Mouse (Mus musculus) Patski (cell line): ENCODE results near the gene Tnni3k. TPM values are rescaled to one million over a fixed set of nuclear protein-coding genes. Genes with fewer than 3 reads are reported as not detected.
"Not testable (repeated sequence)": the region's sequence is repeated elsewhere in the genome, so short reads cannot be mapped to it uniquely, and the experiment has no call there.

Source experiments
- ATAC-seq: fragments of 100-300 bp; one replicate; pipeline ENCODE4 v1.8.0; 2021
- CTCF ChIA-PET: fragments of 350-600 bp; sonication (Branson Sonifier 250); formaldehyde crosslinking; loops from one replicate; lab custom pipeline; 2022; ENCODE audit warnings: inconsistent platforms; lab: Charles Lee
- POLR2A ChIA-PET: fragments of 350-600 bp; sonication (Branson Sonifier 250); formaldehyde crosslinking; loops from one replicate; lab custom pipeline; 2022; ENCODE audit warnings: antibody characterized with exemption, inconsistent platforms; lab: Charles Lee
- DNase-seq: peaks from one replicate; pipeline ENCODE4 v3.0.0-alpha.2; 2011; ENCODE audit warnings: low read depth, low spot score
- H3K27me3 ChIP-seq: fragments of 371-371 bp; one replicate; pipeline ENCODE4 v1.5.1; 2021
- CTCF ChIP-seq: fragments of 100-300 bp; IDR thresholded peaks from one replicate; pipeline ENCODE4 v1.5.1; 2021
- in situ Hi-C: fragments of 300-500 bp; cut with MboI; formaldehyde crosslinking; loops from 3 replicates; pipeline ENCODE4 v1.11.1; 2018; ENCODE audit warnings: low pct_unique_long_range_greater_than_20kb, mixed read lengths
- polyA plus RNA-seq: library from polyadenylated mRNA; unstranded; gene quantifications from one replicate; pipeline ENCODE4 v1.2.3, GENCODE M21; 2021

The Tnni3k gene
- polyA plus RNA-seq, 1 experiment from 2014 or later = not detected

- TF ChIP-seq CTCF = no peak
- DNase-seq = no peak
- no peak for ATAC-seq
- POLR2A ChIA-PET = no interaction called here
- CTCF ChIA-PET = no interaction called here
- no peaks in the 10 kb centered on the region for H3K27me3 ChIP-seq
- in situ Hi-C loops = no loop called here
Observed at GRCm38 (mm10) chr3:154837861-154838260, 217.3 kb downstream of the Tnni3k start.

DNA sequence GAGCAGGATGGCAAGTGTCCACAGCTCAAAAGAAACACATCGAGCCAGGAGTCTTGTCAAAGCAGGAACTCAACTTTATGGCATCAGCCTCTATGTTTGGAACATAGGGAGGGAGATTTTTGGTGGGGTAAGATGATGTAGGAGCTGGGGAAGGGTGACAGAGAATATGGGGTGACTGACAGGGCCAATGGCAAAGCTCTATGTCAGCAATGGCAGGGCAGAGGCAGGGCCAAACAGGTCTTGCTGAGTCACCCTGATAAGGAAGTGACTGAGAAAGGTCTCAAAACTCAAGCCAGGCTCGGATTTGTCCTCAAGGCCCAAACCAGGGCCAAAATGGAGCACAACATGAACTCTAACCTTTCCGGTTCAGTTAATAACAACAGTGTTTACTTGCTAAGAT lies 219.1 kb downstream of the Tnni3k start:
- ChIA-PET POLR2A (no interaction called here), CTCF (interaction anchor here (0.7 to 1.4 kb wide), 2 partner anchors 11 to 93 kb away, joined by 3 read pairs; no protein-coding TSS in a partner anchor)
- in situ Hi-C loops = no loop called here
- H3K27me3 ChIP-seq = no peaks in the 10 kb centered on the region
- no peak for TF ChIP-seq CTCF
- DNase-seq = no peak
- no peak for ATAC-seq

DNA sequence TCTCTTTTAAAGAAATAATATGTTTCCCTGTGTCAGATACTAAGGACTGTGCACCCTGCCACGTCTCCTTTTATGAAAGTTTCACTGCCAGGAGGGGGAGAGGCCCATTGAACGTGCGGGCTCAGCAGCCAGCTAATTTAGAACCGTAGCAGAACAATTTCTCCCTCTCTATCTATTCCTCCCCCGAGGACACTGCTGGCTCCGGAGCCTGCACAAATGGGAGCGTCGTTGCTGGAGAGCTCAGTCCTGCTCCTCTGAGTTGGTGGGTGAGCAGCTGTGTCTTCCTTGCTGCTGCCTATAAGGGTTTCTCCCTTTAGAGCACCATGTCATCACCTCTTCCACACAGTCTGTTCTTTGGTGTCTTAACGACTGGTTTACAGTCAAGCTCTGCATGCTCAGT lies 220.8 kb downstream of the Tnni3k start:
- ChIA-PET CTCF (interaction anchor here (0.8 to 3.0 kb wide), 5 partner anchors 9 to 35 kb away, joined by 3 to 13 read pairs (median 4); no protein-coding TSS in a partner anchor), POLR2A (no interaction called here)
- no peak for DNase-seq
- in situ Hi-C loops = no loop called here
- no peak for TF ChIP-seq CTCF
- H3K27me3 ChIP-seq = no peaks in the 10 kb centered on the region
- ATAC-seq = no peak

DNA sequence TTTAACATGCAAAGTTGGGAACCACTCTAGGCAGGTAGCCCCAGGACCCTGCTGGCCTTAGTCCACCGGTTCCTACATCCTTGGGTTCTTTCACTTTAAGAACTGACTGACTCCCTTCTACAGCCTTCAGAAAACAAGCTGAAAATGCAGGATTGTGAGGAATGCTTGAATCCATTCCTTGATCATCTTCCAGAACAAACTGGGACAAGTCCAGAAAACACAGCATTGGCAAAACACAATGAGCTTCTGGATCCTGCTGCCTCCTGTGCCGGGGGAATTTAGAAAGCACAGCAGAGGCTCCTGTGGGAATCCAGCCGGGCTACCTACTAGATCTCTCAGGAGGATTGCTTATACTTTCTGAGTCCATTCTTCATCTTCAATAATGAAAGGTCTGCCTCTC lies 229.5 kb downstream of the Tnni3k start:
- DNase-seq (no peak), ATAC-seq (no peak)
- ChIA-PET CTCF (interaction anchor here (0.9 kb wide), 1 partner anchor 8 kb away, joined by 3 read pairs; no protein-coding TSS in a partner anchor), POLR2A (no interaction called here)
- no peak for TF ChIP-seq CTCF
- no peaks in the 10 kb centered on the region for H3K27me3 ChIP-seq
- in situ Hi-C loops = no loop called here

DNA sequence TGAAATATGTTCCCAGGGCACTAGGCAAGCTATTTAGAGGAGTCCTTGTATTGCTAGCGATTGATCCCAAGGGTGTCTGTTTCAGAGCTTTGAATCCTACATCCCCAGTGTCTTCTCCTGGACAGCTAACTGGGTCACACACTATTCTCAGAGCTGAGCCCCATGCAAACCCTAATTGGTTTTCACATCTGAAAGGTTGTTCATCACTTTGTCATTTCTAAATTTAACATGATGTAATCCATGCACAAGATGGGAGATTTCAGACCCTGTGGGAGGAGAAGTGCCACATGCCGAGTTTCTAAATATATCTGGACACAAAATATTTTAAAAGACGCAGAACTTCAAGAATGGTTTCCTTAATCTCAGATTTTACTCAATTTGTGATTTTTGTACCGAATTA lies 230.5 kb downstream of the Tnni3k start:
- no peaks in the 10 kb centered on the region for H3K27me3 ChIP-seq
- in situ Hi-C loops = no loop called here
- TF ChIP-seq CTCF = no peak
- DNase-seq (no peak), ATAC-seq (no peak)
- POLR2A ChIA-PET = no interaction called here
- CTCF ChIA-PET = interaction anchor here (0.8 to 1.4 kb wide), 3 partner anchors 10 to 15 kb away, joined by 3 to 7 read pairs (median 4); no protein-coding TSS in a partner anchor

DNA sequence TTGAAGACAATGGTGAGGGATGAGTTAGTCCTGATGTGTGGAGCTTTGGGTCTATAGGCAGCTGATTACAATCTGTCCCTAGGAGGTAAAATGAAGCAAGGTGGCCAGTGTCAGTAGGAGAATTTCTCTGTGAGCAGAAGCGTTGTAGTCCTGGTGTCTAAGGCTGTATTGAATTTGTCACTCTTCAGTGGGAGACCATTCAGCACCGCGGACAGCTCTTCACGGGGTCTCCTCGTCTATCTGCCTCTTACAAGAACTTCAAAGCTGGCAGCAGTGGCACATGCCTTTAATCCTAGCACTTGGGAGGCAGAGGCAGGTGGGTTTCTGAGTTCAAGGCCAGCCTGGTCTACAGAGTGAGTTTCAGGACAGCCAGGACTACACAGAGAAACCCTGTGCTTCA lies 235.5 kb downstream of the Tnni3k start:
- ATAC-seq, DNase-seq, in situ Hi-C loops, H3K27me3 ChIP-seq: not testable (repeated sequence)
- POLR2A ChIA-PET = interaction anchor here (0.9 kb wide), 1 partner anchor 162 kb away, joined by 3 read pairs; no protein-coding TSS in a partner anchor
- CTCF ChIA-PET = interaction anchor here (0.9 to 2.7 kb wide), 6 partner anchors 8 to 173 kb away, joined by 3 to 13 read pairs (median 4); no protein-coding TSS in a partner anchor

GRCm38 (mm10) chr3:154817732-154818131 lies 237.5 kb downstream of the Tnni3k start:
- in situ Hi-C loops = no loop called here
- ChIA-PET CTCF (interaction anchor here (1.3 kb wide), 3 partner anchors 15 to 28 kb away, joined by 3 to 5 read pairs (median 3); no protein-coding TSS in a partner anchor), POLR2A (no interaction called here)
- H3K27me3 ChIP-seq = no peaks in the 10 kb centered on the region
- peak; percentile 98 for TF ChIP-seq CTCF
- DNase-seq (no peak), ATAC-seq (peak; percentile 27)

- ATAC-seq (peak; percentile 37), DNase-seq (no peak)
- TF ChIP-seq CTCF = no peak
- CTCF ChIA-PET = interaction anchor here (1.0 to 1.6 kb wide), 5 partner anchors 15 to 131 kb away, joined by 3 to 5 read pairs (median 3); no protein-coding TSS in a partner anchor
- POLR2A ChIA-PET = no interaction called here
- in situ Hi-C loops = no loop called here
- H3K27me3 ChIP-seq = no peaks in the 10 kb centered on the region
Observed at GRCm38 (mm10) chr3:154816801-154817625, 238.2 kb downstream of the Tnni3k start.

- no peak for TF ChIP-seq CTCF
- no peaks in the 10 kb centered on the region for H3K27me3 ChIP-seq
- CTCF ChIA-PET = interaction anchor here (1.0 to 1.6 kb wide), 5 partner anchors 14 to 132 kb away, joined by 3 to 5 read pairs (median 3); no protein-coding TSS in a partner anchor
- no peak for ATAC-seq
- POLR2A ChIA-PET = no interaction called here
- DNase-seq = no peak
- in situ Hi-C loops = no loop called here
Observed at GRCm38 (mm10) chr3:154816231-154816630, 239.0 kb downstream of the Tnni3k start.

- DNase-seq = no peak
- no peaks in the 10 kb centered on the region for H3K27me3 ChIP-seq
- ChIA-PET POLR2A (no interaction called here), CTCF (interaction anchor here (1.6 kb wide), 1 partner anchor 133 kb away, joined by 3 read pairs; no protein-coding TSS in a partner anchor)
- ATAC-seq = no peak
- in situ Hi-C loops = no loop called here
- TF ChIP-seq CTCF = no peak
Observed at GRCm38 (mm10) chr3:154815606-154816005, 239.6 kb downstream of the Tnni3k start.

- DNase-seq (no peak), ATAC-seq (no peak)
- in situ Hi-C loops = no loop called here
- TF ChIP-seq CTCF = no peak
- ChIA-PET CTCF (interaction anchor here (0.8 to 1.3 kb wide), 2 partner anchors 27 to 47 kb away, joined by 3 to 4 read pairs; no protein-coding TSS in a partner anchor), POLR2A (no interaction called here)
- H3K27me3 ChIP-seq = no peaks in the 10 kb centered on the region
Observed at GRCm38 (mm10) chr3:154812893-154813292, 242.3 kb downstream of the Tnni3k start.
